Mouse (Mus musculus) liver, adult 2 months (tissue): Measurements from ENCODE around the gene Prkch. TPM values are rescaled to one million over a fixed set of nuclear protein-coding genes. Genes with fewer than 3 reads are reported as not detected.

Experiments
- DNase-seq: peaks from one replicate; pipeline ENCODE4 v3.0.0-alpha.2; 2011; ENCODE audit warnings: low read depth, low spot score; ENCODE audit errors: extremely low read depth
- H3K27ac ChIP-seq: fragments of 200-500 bp; replicated peaks from 2 replicates; pipeline ENCODE4 v1.5.1; 2012; ENCODE audit warnings: low read depth, mild to moderate bottlenecking, control low read depth, inconsistent platforms, low read length; ENCODE audit not compliant: insufficient read depth
- H3K27me3 ChIP-seq: fragments of 200-500 bp; 2 replicates; pipeline ENCODE4 v1.6.1; 2012; ENCODE audit warnings: mild to moderate bottlenecking, moderate library complexity, low read length, inconsistent platforms; ENCODE audit not compliant: control insufficient read depth, insufficient read depth
- H3K36me3 ChIP-seq: fragments of 200-500 bp; 2 replicates; pipeline ENCODE4 v1.6.1; 2012; ENCODE audit warnings: low read length, inconsistent platforms; ENCODE audit not compliant: control insufficient read depth, insufficient read depth
- H3K4me1 ChIP-seq: fragments of 200-500 bp; 2 replicates; pipeline ENCODE4 v1.6.1; 2011; ENCODE audit warnings: low read length; ENCODE audit not compliant: control insufficient read depth, insufficient read depth
- H3K4me3 ChIP-seq: fragments of 200-500 bp; 2 replicates; pipeline ENCODE4 v1.5.1; 2011; ENCODE audit warnings: low read depth, mild to moderate bottlenecking, control low read depth, low read length, moderate library complexity; ENCODE audit not compliant: insufficient read depth
- H3K79me2 ChIP-seq: fragments of 200-500 bp; 2 replicates; pipeline ENCODE4 v1.6.1; 2012; ENCODE audit warnings: inconsistent platforms, mild to moderate bottlenecking, low read length, moderate library complexity; ENCODE audit not compliant: control insufficient read depth, insufficient read depth
- H3K9ac ChIP-seq: fragments of 200-500 bp; 2 replicates; pipeline ENCODE4 v1.6.1; 2012; ENCODE audit warnings: low read depth, mild to moderate bottlenecking, control low read depth, inconsistent platforms, low read length
- CTCF ChIP-seq: fragments of 200-500 bp; IDR thresholded peaks from 2 replicates; pipeline ENCODE4 v1.5.1; 2011; ENCODE audit warnings: low read depth, low read length, control low read depth
- POLR2A ChIP-seq: fragments of 200-500 bp; IDR thresholded peaks from 2 replicates; pipeline ENCODE4 v1.6.1; 2011; ENCODE audit warnings: low read length, control low read depth; ENCODE audit not compliant: insufficient read depth; ENCODE audit errors: extremely low read depth
- WGBS: fragments of 180-500 bp; shearing (Covaris S2); methylation state at CpG from one replicate; pipeline ENCODE4 v1.1.7; 2018; 5-methylcytosine and 5-hydroxymethylcytosine counted together
- polyA plus RNA-seq: library from polyadenylated mRNA; depleted of rRNA; stranded (reverse); fragments of >200 nt; gene quantifications from 2 replicates; pipeline ENCODE4 v1.2.3, GENCODE M21; 2012
- total RNA-seq: library from RNA; depleted of rRNA; stranded (reverse); fragments of >200 nt; gene quantifications from 2 replicates; pipeline ENCODE4 v1.2.3, GENCODE M21; 2014

The Prkch gene
- total and polyA plus RNA-seq, 2 experiments = 1.5 to 5.3 TPM

DNA sequence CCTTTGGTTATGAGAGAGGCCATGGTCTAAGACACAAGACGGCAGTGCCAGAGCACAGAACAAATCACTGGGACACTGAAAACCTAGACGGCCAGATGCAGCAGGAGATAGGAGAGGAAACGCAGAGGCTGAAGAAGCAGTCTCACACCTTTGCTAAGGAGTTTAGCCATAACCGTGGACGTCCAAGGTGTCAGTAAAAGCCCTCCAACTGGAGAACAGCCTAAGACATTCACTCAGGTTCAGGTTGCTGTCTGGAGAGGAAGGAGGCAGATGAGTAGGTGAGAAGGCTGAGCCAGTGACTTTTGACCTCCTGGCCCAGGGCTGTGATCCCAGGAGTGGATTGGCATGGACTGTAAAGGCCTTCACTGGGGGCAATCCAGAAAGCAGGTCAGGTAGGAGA is 130.0 kb downstream of the Prkch start:
- no peak overlapping the region for H3K4me3 ChIP-seq
- no peaks in the 10 kb centered on the region for H3K4me1 ChIP-seq
- no peak overlapping the region for H3K27ac ChIP-seq
- TF ChIP-seq POLR2A (no peak), CTCF (no peak)
- whole genome bisulfite sequencing = 95% methylated on average over 5 of the region's 5 CpGs
- no peak overlapping the region for H3K9ac ChIP-seq
- no peaks in the 10 kb centered on the region for H3K27me3 ChIP-seq
- no peaks in the 10 kb centered on the region for H3K36me3 ChIP-seq
- no peak for DNase-seq
- no peaks in the 10 kb centered on the region for H3K79me2 ChIP-seq

DNA sequence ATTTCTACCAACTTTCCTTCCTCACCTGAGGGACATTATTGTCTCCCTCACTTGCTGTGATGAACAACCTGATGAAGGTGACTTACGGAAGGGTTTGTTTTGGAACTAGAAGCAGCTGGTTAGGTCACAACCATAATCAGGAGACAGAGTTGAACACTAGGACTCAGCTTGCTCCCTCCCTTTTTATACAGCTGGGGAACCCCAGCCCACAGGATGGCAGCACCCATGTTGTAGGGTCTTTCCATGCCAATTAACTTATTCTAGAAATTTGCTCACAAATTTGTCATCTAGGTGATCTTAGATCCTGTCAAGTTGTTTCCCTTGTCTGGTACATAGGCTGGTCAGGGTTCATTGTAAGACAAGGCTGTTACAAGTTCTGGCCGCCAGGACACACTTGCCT is 130.7 kb downstream of the Prkch start:
- 98% methylated on average over 2 of the region's 2 CpGs for WGBS
- no peaks in the 10 kb centered on the region for H3K79me2 ChIP-seq

GRCm38 (mm10) chr12:73715954-73716731 is 131.5 kb downstream of the Prkch start:
- H3K27ac ChIP-seq = no peak overlapping the region
- H3K79me2 ChIP-seq = no peaks in the 10 kb centered on the region
- 81% methylated on average over 21 of the region's 21 CpGs for WGBS
- TF ChIP-seq CTCF (no peak), POLR2A (no peak)
- no peak overlapping the region for H3K9ac ChIP-seq
- H3K36me3 ChIP-seq = no peaks in the 10 kb centered on the region
- H3K4me3 ChIP-seq = no peak overlapping the region
- DNase-seq = peak; percentile 22
- no peaks in the 10 kb centered on the region for H3K27me3 ChIP-seq
- H3K4me1 ChIP-seq = no peaks in the 10 kb centered on the region

More for the DNA sequence above, 130.7 kb downstream of the Prkch start:
- Histone ChIP-seq H3K36me3 (no peaks in the 10 kb centered on the region), H3K27me3 (no peaks in the 10 kb centered on the region), H3K4me1 (no peaks in the 10 kb centered on the region), H3K4me3 (no peak overlapping the region), H3K27ac (no peak overlapping the region; the same call in 1 of the 2 replicates), H3K9ac (no peak overlapping the region)
- no peak for DNase-seq
- TF ChIP-seq CTCF = no peak
- no peak for TF ChIP-seq POLR2A

- Histone ChIP-seq H3K4me1 (no peaks in the 10 kb centered on the region), H3K36me3 (no peaks in the 10 kb centered on the region), H3K9ac (no peak overlapping the region), H3K27me3 (no peaks in the 10 kb centered on the region), H3K27ac (no peak overlapping the region), H3K4me3 (no peak overlapping the region), H3K79me2 (no peaks in the 10 kb centered on the region)
- WGBS = 87% methylated on average over 10 of the region's 10 CpGs
- no peak for TF ChIP-seq POLR2A
- no peak for TF ChIP-seq CTCF
- DNase-seq = no peak
Measured at GRCm38 (mm10) chr12:73718036-73718435, 133.4 kb downstream of the Prkch start.

- no peaks in the 10 kb centered on the region for H3K27me3 ChIP-seq
- H3K4me3 ChIP-seq = no peak overlapping the region
- no peaks in the 10 kb centered on the region; the same call in 1 of the 2 replicates for H3K36me3 ChIP-seq
- DNase-seq = no peak
- no peak for TF ChIP-seq CTCF
- no peak for TF ChIP-seq POLR2A
- no peak overlapping the region for H3K27ac ChIP-seq
- H3K9ac ChIP-seq = no peak overlapping the region
- no peaks in the 10 kb centered on the region for H3K4me1 ChIP-seq
- H3K79me2 ChIP-seq = no peaks in the 10 kb centered on the region
Measured at GRCm38 (mm10) chr12:73719816-73720215, 135.2 kb downstream of the Prkch start.

DNA sequence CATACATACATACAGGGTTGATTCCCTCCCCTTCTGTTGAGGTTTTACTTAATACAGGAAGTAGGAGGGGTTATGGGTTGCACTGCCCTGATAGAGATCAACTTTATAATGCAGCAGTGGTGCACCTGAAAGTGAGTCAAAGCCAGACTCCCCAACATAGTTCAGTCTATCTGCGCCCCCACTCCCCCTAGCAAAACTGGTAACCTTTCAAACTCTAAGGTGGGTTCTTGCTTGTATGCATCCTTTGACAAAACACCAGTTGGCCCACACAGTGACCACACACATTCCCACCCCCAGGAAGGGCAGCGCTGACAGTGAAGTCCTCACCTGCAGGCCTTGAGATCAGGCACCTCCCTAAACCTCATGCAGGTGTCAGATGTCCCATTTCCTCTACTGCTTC is 135.9 kb downstream of the Prkch start:
- no peak overlapping the region for H3K4me3 ChIP-seq
- H3K36me3 ChIP-seq = no peaks in the 10 kb centered on the region; the same call in 1 of the 2 replicates
- no peaks in the 10 kb centered on the region for H3K27me3 ChIP-seq
- H3K27ac ChIP-seq = no peak overlapping the region
- TF ChIP-seq CTCF (no peak), POLR2A (no peak)
- 100% methylated on average over 2 of the region's 2 CpGs for WGBS
- no peak overlapping the region for H3K9ac ChIP-seq
- H3K4me1 ChIP-seq = no peaks in the 10 kb centered on the region
- DNase-seq = no peak
- H3K79me2 ChIP-seq = no peaks in the 10 kb centered on the region
